ENCODE assay signal across 11 mouse cellular contexts in genomic region chr9:27288442-27288841, GRCm38 (mm10). TPM values are rescaled to one million over a fixed set of nuclear protein-coding genes. Genes with fewer than 3 reads are reported as not detected.
DNase-seq lines count a peak whose midpoint lies in the region; ATAC-seq and TF ChIP-seq lines count a peak whose summit lies in the region.
"Had no signal": no experiment of that assay in that cellular context is flagged by ENCODE, and none has a peak within 500 bp of the region (broad histone marks: within the 10 kb centered on the region; RNA-seq: fewer than 3 reads in every experiment).

No protein-coding gene starts in this region.

- ATAC-seq in heart, postnatal 0 days (ENCODE audit: insufficient read depth, low read depth) = 0 out of 2 replicates have a peak, but pooled peaks have one; percentile 15
- ATAC-seq in limb, embryonic 13.5 days (ENCODE audit: low FRiP score, low read depth) = peak; percentile 74
- ATAC-seq: Patski had no signal

- no peak for TF ChIP-seq EP300 in heart, postnatal 0 days (IDR thresholded peaks at IDR 0.05; ENCODE audit: low read depth)

- no peak overlapping the region for H3K27ac ChIP-seq in heart, postnatal 0 days (ENCODE audit: low read depth)
- H3K27ac ChIP-seq in limb, embryonic 13.5 days = peak overlapping the region; percentile 58; the same call in 1 of the 2 replicates
- no peak overlapping the region for H3K27ac ChIP-seq in thymus, adult 2 months (ENCODE audit: control insufficient read depth, insufficient read depth, low read length)
- H3K27ac ChIP-seq: layer of hippocampus, adult 2 months had no signal

- H3K4me1 ChIP-seq in heart, postnatal 0 days (ENCODE audit: control insufficient read depth, insufficient read depth) = peaks cover 6% of the 10 kb centered on the region
- peaks cover 29% of the 10 kb centered on the region for H3K4me1 ChIP-seq in limb, embryonic 13.5 days
- H3K4me1 ChIP-seq in thymus, adult 2 months (replicated peaks; ENCODE audit: control insufficient read depth, insufficient read depth, low read length) = no peaks in the 10 kb centered on the region

- intact Hi-C loops in heart, postnatal 25 days (cut with DNase I) = loop anchor here (5.0 to 10.0 kb wide), 3 partner anchors 39 to 214 kb away; no protein-coding TSS in a partner anchor

- H3K27me3 ChIP-seq in heart, postnatal 0 days (ENCODE audit: control insufficient read depth, insufficient read depth, low read length) = no peaks in the 10 kb centered on the region
- H3K27me3 ChIP-seq in limb, embryonic 13.5 days = peaks cover 9% of the 10 kb centered on the region; the same call in 1 of the 2 replicates
- H3K27me3 ChIP-seq in thymus, adult 2 months (ENCODE audit: control insufficient read depth, insufficient read depth, low read length) = no peaks in the 10 kb centered on the region

- 15% methylated on average over 7 of the region's 7 CpGs for WGBS in heart, postnatal 0 days
- 23% methylated on average over 7 of the region's 7 CpGs for WGBS in limb, embryonic 13.5 days
- WGBS in thymus, adult 2 months = 51% methylated on average over 7 of the region's 7 CpGs

- no peaks in the 10 kb centered on the region for H3K9me3 ChIP-seq in heart, postnatal 0 days (replicated peaks; ENCODE audit: control insufficient read depth, low read length)
- no peaks in the 10 kb centered on the region for H3K9me3 ChIP-seq in limb, embryonic 13.5 days

- no peak overlapping the region for H3K4me3 ChIP-seq in heart, postnatal 0 days (ENCODE audit: low read depth, low read length)
- no peak overlapping the region for H3K4me3 ChIP-seq in limb, embryonic 13.5 days
- H3K4me3 ChIP-seq in thymus, adult 2 months (ENCODE audit: control insufficient read depth, insufficient read depth, low read length) = no peak overlapping the region
- H3K4me3 ChIP-seq: layer of hippocampus, adult 2 months; myocyte had no signal

- no peak for TF ChIP-seq POLR2A in thymus, adult 2 months (IDR thresholded peaks at IDR 0.05; ENCODE audit: control insufficient read depth, extremely low read depth, insufficient read depth, low read length, poor library complexity)

- H3K36me3 ChIP-seq in heart, postnatal 0 days (replicated peaks; ENCODE audit: control insufficient read depth, insufficient read depth, low read length) = no peaks in the 10 kb centered on the region
- H3K36me3 ChIP-seq in limb, embryonic 13.5 days = no peaks in the 10 kb centered on the region
- no peaks in the 10 kb centered on the region for H3K36me3 ChIP-seq in thymus, adult 2 months (ENCODE audit: control insufficient read depth, insufficient read depth, low read length)

- H3K9ac ChIP-seq in heart, postnatal 0 days (replicated peaks; ENCODE audit: low read depth, low read length) = no peak overlapping the region
- no peak overlapping the region for H3K9ac ChIP-seq in limb, embryonic 13.5 days

- no peak for TF ChIP-seq CTCF in heart, postnatal 0 days (IDR thresholded peaks at IDR 0.05; ENCODE audit: low read depth)
- TF ChIP-seq CTCF in thymus, adult 2 months (IDR thresholded peaks at IDR 0.05; ENCODE audit: borderline replicate concordance, control insufficient read depth, extremely low read depth, insufficient read depth, low read length, poor library complexity) = no peak

- peak; percentile 17 for DNase-seq in heart, postnatal 0 days (ENCODE audit: low spot score)
- DNase-seq in heart, postnatal 25 days (ENCODE audit: low spot score) = no peak
- peak; percentile 31 for DNase-seq in adrenal gland, adult 8-10 months
- peak; percentile 56 for DNase-seq in embryo, embryonic 11 days
- DNase-seq in c-Kit-positive CD71-positive TER-119-positive erythroid progenitor cells, embryonic 14.5 days (ENCODE audit: low spot score) = no peak
- no peak for DNase-seq in urinary bladder, adult 18-20 months (ENCODE audit: low spot score in 2 of 2)
- DNase-seq in thymus, adult 2 months = no peak

- no peak overlapping the region for H3K4me2 ChIP-seq in heart, postnatal 0 days (ENCODE audit: low read depth, low read length)
- peak overlapping the region; percentile 26 for H3K4me2 ChIP-seq in limb, embryonic 13.5 days (replicated peaks)

RNA-seq across cellular contexts. Expression of gene Igsf9b, which starts 10.6 kb away (rescaled TPM):
- 6.0 and 9.0 TPM in 2 replicates for total RNA-seq in heart, postnatal 0 days (2014; rRNA removed; ENCODE audit: low replicate concordance)
- polyA plus RNA-seq in heart, postnatal 0 days (2015; fragmentation: Nextera tagmentation; extraction: Ambion mirVana) = 2.7 and 2.8 TPM in 2 replicates
- total RNA-seq in heart, postnatal 25 days (2021) = 1 to 10 TPM; 7.2 to 8.6 TPM
- 1 to 10 TPM; 3.5 to 8.2 (median 5.9) TPM for total RNA-seq in adrenal gland, adult 8-10 months (2022)
- polyA plus RNA-seq in limb, embryonic 13.5 days (2015; fragmentation: Nextera tagmentation; extraction: Ambion mirVana) = 3.6 and 3.7 TPM in 2 replicates
- polyA plus RNA-seq in thymus, adult 2 months (2012; rRNA removed) = 0.87 and 1.0 TPM in 2 replicates

Comparison
In these comparisons a context has a peak if more than half of its experiments do, and no peak if none do; other contexts are left out.
1. DNase-seq: peak in heart, postnatal 0 days (single experiment), adrenal gland, adult 8-10 months (single experiment) and embryo, embryonic 11 days (single experiment); none in heart, postnatal 25 days (single experiment), c-Kit-positive CD71-positive TER-119-positive erythroid progenitor cells, embryonic 14.5 days (single experiment), urinary bladder, adult 18-20 months (0 of 2) and thymus, adult 2 months (single experiment).